Mouse (Mus musculus): ENCODE results near the gene Noxo1. TPM values are rescaled to one million over a fixed set of nuclear protein-coding genes. Genes with fewer than 3 reads are reported as not detected.

The Noxo1 gene
- polyA plus RNA-seq, 1 experiment: 0.89 TPM

DNA sequence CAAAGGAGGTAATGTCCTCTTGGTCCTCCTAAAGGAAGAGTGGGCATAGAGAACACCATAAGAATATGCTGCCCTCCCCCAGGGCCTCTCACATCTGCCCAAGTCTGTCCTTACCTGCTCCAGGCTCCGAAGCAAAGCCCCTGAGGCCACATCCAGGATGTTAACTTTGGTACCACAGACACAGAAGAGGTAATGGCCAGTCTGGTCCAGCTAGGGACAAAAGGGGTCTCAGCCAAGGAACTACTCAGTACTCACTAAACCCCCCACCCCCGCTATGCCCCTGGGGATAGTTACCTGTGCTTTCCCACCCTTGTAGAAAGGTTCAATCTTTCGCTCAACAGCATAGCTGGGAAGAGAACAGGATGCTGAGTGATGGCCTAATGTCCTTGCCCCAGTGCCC is 9.8 kb downstream of the Noxo1 start:
- TF ChIP-seq GATA1 (IDR thresholded peaks at IDR 0.05; ENCODE audit: low read length): no peak

DNA sequence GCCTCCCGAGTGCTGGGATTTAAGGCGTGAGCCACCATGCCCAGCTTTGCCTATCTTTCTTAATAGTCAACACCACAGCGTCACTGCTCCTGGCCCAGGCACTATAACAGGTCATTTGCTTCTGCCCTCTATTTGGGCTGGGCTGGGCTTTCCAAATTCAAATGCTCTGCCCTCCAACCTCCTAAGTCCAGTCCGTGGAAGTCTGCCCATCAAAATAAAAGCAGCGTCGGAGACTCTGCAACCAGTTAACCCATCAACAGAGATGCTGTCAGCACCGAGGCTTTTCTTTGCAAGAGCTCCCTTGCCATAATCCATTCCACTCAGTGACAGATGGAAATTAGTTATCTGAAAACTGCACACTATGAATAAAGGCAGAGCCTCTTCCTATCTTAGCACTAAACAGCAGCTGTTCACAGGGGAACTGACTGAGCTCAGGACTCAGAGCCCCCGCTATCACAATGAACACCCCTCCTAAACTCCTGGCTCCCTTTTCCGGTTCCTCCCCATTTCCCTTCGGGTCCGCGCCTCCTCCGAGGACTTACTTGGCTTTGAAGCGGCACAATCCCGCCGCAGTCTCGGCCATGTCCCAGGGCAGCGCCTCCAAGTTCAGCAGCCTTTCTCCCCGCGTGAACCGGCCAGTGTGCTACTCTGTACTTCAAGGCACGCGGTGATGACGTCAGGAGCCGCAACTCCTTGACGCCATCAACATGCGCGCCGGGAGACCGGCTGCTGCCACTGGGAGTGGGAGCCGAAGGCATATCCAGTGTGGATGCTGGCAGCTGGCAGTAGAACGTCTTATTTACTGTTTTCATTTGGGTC is 11.2 kb downstream of the Noxo1 start, which contains the start of gene Tbl3:
Gene Tbl3 (minus strand): TSS at position 679 of the 819 bp plus-strand sequence.
- TF ChIP-seq GATA1 (IDR thresholded peaks at IDR 0.05; ENCODE audit: low read length): peak; percentile 38

DNA sequence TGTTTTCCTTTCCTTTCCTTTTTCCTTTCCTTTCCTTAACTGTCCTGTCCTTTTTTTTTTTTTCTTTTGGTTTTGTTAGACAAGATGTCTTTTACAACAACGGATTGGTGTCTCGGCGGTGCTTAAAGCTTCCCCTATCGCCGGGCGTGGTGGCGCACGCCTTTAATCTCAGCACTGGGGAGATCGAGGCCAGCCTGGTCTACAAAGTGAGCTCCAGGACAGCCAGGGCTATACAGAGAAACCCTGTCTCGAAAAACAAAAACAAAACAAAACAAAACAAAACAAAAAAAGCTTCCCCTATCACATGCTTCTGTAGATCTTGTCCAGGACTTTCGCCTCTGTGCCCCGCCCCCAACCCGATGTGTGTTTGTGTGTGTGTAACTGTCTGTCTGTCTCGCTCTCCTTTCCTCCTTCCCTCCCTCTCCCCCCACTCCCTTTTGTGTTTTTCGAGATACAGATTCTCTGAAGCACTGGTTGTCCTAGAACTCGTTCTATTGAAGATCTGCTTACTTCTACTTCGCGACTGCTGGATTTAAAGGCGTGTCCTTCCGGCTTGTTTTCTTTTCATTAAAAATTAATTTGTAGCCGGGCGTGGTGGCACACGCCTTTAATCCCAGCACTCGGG is 11.9 kb downstream of the Noxo1 start:
- no peak for TF ChIP-seq GATA1 (IDR thresholded peaks at IDR 0.05; ENCODE audit: low read length)

DNA sequence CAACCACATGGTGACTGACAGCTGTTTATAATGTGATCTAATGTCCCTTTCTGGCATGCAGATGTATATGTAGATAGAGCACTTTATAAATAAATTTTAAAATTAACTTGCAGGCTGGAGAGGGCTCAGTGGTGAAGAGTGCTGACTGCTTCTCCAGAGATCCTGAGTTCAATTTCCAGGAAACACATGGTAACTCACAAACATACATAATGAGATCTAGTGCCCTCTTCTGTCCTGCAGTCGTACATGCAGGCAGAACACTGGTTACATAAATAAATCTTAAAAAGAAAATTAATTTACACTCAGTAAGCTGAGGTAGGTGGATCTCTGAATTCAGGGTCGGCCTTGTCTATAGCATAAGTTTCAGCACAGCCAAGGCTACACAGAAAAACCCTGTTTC is 12.6 kb downstream of the Noxo1 start:
- TF ChIP-seq GATA1 (IDR thresholded peaks at IDR 0.05; ENCODE audit: low read length): no peak

DNA sequence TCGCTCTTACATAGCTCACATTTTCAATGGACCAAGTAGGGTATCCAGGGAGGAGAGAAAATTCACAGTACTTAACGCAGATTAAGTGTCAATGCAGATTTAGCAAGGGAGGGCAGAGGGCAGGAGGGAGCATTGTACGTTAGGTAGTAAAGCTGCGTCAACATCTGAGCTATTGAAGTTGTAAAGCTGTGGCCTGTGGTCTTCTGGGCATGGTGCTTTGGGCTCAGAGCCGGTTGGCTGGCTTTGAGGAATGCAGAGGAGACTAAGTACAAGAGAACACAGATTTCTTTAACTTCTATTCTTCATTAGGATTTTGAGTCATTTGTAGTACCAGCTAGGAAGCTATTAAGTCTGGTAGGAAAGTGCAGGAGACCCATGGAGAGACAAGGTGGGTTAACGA is 19.5 kb downstream of the Noxo1 start:
- no peak for TF ChIP-seq GATA1 (IDR thresholded peaks at IDR 0.05; ENCODE audit: low read length)

DNA sequence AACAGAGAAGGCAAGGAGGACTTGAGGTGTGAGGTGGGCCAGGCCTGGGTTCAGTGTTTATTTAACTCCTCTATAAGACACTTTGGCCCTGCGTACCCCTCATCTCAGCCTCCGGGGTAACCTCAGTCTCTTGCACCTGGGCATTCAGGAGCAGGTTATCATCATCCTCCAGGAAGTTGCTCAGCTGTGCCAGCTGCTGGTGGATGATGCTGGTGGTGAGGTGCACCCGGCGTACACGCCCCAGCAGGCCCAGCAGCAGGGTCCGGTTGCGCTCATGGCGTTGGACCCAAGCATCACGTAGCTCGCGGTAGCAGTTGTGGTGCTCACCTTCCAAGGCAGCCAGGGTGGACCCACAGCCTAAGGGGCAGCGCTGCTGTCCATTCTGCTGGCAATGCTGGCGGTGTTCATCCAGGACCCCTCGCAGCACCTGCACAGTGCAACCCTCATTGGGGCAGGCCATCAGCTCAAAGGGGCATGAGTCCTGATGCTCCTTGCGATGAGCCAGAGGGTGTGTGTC is 20.2 kb downstream of the Noxo1 start:
- TF ChIP-seq GATA1 (IDR thresholded peaks at IDR 0.05; ENCODE audit: low read length): no peak

DNA sequence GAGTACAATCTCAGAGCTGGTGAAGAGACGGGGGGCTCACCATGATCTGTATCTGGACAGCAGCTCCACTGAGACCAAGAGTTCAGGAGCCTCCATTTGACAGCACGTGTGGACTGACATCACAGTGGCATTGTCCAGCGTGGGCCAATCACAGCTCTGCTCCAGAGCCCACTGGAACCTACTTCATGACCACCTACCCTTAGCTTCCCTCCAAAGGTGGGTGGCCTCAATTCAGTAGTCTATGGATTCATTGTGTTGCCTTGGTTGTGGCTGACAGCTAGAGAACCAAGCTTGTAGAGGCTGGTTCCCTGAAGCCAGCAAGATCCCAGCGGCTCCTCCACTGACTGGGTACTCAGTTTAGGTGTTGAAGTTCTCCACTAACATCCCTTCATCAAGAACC is 21.9 kb downstream of the Noxo1 start, which contains the start of the genes Rnf151 and Rps2:
Gene Rnf151 (minus strand): TSS at position 121 of the 400 bp plus-strand sequence.
Gene Rps2 (plus strand): TSS at position 174 of the 400 bp plus-strand sequence.
- no peak for TF ChIP-seq GATA1 (IDR thresholded peaks at IDR 0.05; ENCODE audit: low read length)

DNA sequence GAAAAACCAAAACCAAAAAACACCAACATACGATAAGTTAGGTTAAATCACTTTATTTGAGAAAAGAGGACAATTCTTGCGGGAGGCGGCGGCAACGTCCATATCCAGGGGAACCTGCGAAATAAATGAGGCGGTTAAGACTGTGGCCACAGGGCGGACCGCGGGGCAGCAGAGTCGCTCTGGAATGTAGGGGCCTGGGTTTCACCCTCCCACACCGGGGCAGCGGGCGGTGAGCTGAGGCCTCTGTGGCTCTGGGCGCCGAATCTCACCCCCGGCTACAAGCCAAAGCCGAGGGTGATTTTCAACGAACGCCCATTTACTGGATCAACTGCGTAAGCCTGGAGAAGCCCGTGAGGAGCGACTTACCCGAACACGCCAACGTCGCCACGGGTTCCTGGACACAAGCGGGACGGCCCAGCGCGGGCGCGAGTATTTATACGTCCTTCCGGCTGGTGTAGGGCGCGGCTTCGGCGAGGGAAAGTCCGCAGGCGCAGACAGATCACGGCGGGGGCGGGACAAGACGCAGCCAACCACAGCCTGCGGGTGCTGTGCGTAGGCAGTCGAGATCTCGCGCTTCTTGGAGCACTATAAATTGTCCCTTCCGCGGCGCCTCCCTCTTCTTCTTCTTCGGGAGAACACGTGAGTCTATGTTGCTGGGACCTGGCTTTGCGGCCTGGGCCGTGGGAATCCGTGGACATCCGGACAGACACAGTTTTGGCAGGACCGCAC is 23.6 kb downstream of the Noxo1 start:
- TF ChIP-seq GATA1 (IDR thresholded peaks at IDR 0.05; ENCODE audit: low read length): no peak

DNA sequence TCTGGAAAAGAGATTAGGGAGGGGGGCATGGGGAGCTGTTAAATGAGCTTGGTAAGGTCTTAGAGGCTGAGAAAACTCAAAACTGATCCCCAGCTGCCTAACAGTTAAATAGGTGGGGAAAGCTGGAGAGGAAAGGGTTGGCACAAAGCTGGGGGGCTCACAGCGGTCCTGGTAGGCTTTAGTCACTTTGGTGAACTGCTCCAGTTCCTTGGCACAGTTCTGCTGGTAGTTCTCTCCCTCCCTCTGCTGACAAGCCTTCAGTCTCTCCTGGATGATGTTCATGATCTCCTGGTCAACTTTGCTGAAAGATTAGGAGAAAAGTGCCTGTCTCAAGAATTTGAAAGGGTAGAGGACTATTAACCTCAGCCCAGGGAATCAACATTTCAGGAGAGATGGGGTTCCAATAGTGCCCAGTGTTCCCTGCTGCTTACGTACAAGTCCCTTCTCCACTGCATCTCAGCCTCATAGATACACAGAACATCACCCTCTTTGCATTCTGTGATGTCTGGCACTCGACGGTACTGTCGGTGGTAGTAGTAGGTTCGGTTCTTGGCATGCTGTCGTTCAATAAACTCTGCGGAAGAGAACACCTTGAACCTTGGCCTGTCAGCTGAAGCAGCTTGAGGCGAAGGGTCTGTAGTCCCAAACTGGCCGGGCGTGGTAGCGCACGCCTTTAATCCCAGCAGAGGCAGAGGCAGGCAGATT is 26.3 kb downstream of the Noxo1 start:
- no peak for TF ChIP-seq GATA1 (IDR thresholded peaks at IDR 0.05; ENCODE audit: low read length)

DNA sequence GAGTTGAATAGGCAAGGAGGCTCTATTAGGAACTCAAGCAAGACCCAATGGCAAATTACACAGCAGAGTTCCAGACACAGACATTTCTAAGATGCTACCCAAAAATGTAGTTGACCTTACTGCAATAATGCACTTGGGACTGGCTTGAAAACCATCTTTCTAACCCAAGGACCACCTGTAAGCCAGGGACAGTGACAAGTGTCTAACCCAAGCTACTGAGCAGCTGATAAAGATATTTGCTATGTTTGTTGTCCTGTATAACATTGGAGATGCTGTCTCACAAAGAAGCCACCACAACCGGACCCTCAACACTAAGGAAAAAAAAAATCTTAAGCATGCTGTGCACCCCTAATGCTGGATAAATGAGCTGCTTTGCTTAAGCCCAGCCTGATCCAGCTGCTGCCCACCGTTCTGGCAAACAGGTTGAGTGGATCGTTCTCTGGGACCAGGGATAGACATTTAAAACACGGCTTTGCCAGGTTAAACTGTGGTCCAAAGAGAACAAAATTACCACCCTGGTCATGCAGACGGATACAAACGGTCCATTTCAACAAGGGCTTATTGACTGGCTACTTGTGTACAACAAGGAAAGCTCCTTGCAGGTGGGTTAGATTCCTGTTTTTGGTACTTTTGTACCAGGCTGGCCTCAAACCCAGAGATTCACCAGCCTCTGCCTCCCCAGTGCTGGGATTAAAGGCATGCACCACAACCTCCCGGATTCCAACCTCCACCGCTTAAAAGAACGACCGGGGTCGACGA is 27.3 kb downstream of the Noxo1 start:
- no peak for TF ChIP-seq GATA1 (IDR thresholded peaks at IDR 0.05; ENCODE audit: low read length)

DNA sequence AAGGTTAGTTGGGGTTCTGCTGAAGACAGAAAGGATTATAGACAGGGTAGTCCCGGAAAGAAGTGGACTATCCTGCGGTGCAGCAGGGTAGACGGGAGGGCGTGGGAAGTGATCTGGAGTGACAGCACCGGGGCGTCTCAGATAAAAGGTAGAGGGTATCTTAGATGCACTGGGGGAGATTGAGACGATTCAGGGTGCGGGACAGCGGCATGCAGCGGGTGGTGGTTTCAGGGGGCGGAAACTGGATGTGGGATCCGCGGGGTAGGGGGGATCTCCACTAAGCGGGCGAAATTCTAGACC is 27.8 kb downstream of the Noxo1 start:
- no peak for TF ChIP-seq GATA1 (IDR thresholded peaks at IDR 0.05; ENCODE audit: low read length)

DNA sequence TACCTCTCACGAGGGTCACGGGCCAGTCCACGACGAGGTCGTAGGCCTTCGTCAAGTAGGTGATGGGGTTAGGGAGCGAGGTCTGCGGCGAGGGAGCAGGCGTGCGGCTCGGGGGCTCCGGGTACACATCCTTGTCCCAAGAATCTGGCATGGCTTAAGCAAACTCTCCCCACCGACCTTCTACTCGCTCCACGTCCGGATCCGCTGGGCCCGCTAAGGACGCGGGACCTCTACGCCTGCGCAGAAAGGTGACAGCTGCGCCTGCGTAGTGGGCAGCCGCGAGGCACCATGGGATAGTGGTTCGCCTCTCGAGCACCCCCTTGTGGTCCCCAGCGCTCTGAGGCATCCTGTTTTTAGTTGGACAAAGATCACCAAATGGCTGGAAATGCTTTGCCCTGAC is 28.1 kb downstream of the Noxo1 start, which contains the start of gene Ndufb10:
Gene Ndufb10 (minus strand): TSS at position 295 of the 400 bp plus-strand sequence.
- TF ChIP-seq GATA1 (IDR thresholded peaks at IDR 0.05; ENCODE audit: low read length): no peak

DNA sequence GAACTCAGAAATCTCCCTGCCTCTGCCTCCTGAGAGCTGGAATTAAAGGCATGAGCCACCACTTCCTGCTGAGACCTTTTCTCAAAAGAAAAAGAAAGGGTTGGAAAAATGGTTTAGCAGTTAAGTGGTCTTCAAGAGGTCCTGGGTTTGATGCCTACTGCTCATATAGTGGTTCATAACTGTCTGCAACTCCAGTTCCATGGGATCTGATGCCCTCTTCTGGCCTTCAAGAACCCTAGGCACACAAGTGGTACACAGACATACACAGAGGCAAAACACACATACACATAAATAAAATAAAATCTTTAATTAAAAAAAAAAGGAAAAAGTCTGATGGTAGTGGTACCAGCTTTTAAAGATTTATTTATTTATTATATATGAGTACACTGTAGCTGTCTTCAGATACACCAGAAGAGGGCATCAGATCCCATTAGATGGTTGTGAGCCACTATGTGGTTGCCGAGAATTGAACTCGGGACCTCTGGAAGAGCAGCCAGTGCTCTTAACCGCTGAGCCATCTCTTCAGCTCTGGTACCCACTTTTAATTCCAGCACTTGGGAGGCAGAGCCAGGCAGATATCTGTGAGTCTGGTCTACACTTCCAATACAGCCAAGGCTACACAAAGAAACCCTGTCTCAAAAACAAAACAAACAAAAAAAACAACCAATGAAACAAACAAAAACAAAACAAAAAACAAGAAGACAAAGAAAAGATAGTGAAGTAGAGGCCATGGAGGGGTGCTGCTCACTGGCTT is 29.8 kb downstream of the Noxo1 start:
- TF ChIP-seq GATA1 (IDR thresholded peaks at IDR 0.05; ENCODE audit: low read length): no peak

DNA sequence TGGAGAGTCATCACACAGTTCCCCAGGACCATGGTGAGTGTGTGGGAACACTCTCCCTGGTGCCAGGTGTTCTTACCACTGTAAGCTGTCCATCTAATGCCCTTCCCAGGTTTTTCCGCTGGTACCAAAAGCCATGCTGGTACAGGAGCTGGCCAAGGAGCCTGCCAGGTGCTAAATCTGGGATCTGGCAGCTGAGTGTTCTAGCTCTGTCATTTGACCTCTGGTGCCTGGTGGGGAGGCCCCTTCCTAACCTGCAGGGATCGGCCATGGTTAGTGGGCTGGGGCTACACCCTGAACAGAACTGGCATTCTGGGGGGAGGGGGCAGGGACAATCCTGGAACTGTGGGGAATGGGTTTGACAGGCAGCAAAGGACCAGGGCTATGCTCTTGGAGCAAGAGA is 31.6 kb downstream of the Noxo1 start, which contains the start of gene Rpl3l:
Gene Rpl3l (plus strand): TSS at position 203 of the 400 bp plus-strand sequence.
- no peak for TF ChIP-seq GATA1 (IDR thresholded peaks at IDR 0.05; ENCODE audit: low read length)

All from G1E-ER4 (cell line).